Mouse (Mus musculus) WW6 (cell line): ENCODE measurements around the gene Nfkb1.
A peak's percentile ranks its signal among the peaks of the same experiment; 100 is the strongest.

Experiments used
- DNase-seq: peaks from one replicate; pipeline ENCODE4 v3.0.0-alpha.2; 2013; ENCODE audit warnings: low read depth, low spot score

Gene Nfkb1

DNA sequence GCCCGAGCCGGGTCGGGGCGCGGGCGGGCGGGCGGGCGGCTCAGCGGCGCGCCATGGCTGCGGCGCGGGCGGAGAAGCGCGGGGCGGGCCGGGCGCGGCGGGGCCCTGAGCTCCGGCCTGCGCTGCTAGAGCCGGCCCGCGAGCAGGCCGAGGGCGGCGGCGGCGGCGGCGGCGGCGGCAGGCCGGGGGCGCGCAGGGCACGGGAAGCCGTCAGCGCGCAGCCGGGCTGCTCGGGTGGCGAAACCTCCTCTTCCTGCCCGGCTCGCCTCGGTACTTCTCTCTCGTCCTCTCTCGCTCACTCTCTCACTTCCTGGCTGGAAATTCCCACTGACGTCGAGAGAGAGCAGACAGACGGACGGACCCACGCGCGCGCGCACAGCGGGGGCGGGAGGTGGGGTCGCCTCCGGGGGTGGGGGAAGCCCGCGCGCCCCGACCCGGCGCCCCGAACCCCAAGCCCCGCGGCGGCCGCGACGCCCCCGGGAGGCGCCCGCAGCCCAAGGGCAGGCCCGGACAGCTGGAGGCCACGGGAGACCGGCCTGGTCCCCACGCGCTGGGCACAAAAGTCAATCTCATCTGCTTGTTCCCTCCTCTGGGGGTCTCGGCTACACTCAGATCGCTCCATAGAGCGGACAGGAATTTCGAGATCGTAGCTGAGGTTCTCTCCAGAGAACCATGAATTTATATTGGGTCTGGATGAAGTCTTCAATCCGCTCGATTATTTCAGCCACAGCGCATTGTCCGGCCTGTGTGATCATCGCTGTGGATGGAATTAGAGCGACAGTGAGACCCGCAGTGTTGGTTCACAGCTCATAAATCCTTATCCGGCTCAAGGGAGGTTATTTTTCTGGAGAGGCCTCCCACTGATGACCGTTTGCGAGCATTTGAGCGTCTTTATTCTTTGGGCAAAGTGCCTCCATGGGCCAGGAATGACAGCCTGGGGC, at the start of gene Nfkb1:
Gene Nfkb1 (minus strand): TSS at position 357 of the 941 bp plus-strand sequence.
- no peak for DNase-seq

GRCm38 (mm10) chr3:135740711-135741110, 49.4 kb upstream of the Nfkb1 start:
- DNase-seq, result no peak

DNA sequence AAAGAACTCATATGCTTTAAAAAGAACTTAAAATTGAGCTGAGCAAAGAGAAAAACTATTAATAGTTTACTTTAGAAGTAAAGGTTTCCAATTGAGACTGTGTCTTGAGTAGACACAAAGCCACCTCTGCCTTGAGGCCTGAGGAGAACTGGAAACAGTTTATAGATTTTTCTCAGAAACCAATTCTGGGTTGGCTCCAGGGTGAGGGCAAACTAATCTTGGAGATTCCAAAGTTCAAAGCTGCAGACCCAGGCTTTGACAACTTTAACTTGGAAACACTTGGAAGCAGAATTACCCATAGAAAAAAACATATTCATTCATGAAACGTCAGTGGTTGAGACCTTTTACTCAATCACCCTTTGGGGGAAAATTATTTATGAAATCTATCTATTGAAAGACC, 43.4 kb upstream of the Nfkb1 start:
- DNase-seq, result no peak

- no peak for DNase-seq
Measured at GRCm38 (mm10) chr3:135732747-135733445, 41.5 kb upstream of the Nfkb1 start.

DNA sequence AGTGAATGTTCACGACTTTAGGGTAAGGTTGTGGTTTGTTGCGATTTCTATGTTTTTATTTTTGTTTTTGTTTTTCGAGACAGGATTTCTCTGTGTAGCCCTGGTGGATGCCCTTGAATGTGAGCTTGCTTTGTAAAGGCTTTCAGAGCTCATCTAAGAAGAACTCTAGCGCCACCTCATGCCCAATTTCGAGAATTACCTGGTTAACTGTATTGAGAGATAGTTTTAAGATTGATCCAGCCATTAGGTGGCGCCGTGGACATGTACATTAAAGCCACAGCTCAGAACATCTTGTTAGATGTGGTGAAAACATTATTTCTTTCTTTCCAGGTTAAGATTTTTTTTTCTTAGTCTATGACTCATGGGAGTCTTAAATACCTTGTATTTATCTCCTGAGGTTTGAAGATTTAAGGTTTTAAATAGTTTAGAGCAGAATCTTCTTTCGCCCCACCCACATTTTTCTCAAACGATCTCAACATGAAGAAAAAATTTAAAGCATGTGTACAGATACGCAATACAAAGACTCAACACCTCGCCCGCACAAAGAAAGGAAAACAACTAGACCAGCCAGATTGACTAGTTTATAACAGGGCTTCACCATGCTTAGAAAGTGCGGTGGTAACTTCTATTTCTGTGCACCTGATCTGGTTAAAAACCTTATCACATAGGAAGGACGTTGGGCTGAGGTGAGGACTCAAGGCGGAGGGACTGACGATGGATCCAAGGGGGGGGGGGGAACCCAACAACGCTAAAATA, 40.1 kb upstream of the Nfkb1 start:
- peak; percentile 80 for DNase-seq

DNA sequence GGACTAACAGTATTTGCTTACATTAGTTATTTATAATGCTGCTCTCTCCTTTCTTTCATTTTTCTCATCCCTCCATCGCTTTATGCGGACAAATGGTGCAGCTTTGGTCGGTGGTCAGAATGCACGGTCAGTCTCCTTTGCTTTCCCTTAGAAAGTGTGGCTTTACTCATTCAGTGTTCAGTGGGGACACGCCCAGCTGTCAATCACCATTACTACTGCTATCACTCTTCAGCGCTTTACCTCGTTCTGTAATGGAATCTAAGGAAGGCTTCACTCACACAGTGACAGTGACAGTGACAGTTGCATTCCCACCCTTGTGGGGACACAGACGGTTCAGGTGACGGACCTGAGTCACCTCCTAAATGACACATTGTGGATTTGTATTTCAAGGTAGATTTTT, 39.4 kb upstream of the Nfkb1 start:
- DNase-seq, result no peak

GRCm38 (mm10) chr3:135729575-135729974, 38.2 kb upstream of the Nfkb1 start:
- no peak for DNase-seq

GRCm38 (mm10) chr3:135728900-135729299, 37.6 kb upstream of the Nfkb1 start:
- no peak for DNase-seq

DNA sequence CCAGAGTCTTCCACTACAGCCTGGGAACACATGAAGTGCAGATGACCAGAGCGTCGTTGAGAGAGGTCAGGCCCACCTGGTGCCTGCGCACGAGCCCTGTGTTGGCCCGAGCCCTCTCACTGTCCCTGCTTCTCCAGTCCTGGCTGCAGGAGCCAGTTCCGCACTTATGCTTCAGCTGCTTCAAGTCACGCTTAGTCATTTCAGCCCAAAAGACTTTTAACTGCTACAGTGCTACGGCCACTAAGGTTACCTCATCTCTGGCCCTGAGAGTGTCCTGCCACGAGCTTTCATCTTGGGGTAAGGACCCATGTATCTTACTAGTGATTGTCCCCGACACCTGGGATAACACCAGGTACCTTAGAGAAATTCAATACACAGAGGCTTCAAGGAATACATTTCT, 36.0 kb upstream of the Nfkb1 start:
- no peak for DNase-seq

DNA sequence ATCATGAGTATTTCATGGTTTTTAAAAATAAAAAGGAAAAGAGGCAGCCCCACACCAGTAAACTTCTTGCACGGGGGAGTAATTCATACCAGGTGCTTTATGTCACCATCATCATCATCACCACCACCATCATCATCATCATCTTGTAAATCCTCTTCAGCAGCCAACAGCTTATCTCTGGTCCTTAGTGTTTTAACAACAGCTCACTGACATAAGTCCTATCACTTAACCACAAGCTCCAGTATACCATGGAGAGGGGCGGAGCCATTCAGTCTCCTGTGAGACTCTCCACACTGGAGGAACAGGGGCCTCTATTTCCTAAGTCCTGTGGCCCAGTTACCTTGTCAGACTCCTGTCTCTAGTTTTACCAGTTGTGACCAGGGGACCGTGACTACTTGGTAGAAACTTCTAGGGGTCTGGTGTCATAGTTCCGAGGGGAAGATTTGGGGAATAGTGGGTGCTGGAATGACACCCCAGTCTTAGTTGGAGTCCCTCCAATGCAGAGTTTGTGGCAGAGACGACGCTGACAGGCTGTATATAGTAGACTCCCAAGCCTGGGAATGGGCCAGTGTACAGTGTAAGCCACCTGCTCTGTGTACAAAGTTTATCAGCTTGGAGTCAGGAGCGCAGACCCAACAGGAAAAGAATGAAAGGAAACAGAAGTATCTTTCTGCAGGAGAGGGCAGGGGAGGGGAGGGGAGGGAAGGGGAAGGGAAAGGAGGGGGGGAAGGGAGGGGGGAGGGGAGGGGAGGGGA, 35.4 kb upstream of the Nfkb1 start:
- DNase-seq, result no peak

DNA sequence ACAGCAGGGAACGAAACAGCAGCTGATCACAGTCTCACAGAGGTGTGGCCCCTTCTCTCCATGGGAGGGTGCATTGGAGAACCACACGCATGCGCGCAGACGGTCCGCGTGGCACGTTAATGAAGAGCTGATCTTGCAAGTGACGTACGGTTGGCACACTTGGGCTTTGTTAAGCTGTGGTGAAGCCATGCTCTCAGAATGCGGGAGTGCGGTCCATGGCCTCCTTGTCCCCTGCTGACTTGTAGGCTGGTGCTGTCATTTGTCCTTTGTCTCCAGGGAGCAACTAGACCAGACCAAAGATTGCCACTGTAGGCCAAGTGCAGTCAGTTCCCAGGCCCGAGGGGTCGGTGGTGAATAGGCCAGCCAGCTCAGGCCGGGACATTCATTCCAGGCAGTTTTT, 34.7 kb upstream of the Nfkb1 start:
- no peak for DNase-seq

DNA sequence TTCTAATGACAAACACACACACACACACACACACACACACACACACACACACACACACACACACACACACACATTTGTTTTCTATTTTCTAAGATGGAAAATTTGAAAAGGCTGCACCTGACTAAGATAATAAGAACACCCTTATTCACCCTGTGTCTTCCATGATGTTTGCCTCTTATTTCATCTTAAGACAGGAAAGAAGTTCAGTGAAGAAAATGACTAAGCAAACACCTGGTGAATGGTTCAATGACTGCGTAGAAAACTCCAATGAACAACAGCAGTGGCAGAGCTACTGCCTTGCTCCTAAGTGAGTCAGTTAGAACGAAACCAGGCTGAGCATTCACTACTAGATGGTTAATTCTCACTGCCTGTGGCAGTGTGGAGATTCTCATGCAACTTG, 30.8 kb upstream of the Nfkb1 start:
- DNase-seq, result no peak

- no peak for DNase-seq
Measured at GRCm38 (mm10) chr3:135719969-135720368, 28.6 kb upstream of the Nfkb1 start.

DNA sequence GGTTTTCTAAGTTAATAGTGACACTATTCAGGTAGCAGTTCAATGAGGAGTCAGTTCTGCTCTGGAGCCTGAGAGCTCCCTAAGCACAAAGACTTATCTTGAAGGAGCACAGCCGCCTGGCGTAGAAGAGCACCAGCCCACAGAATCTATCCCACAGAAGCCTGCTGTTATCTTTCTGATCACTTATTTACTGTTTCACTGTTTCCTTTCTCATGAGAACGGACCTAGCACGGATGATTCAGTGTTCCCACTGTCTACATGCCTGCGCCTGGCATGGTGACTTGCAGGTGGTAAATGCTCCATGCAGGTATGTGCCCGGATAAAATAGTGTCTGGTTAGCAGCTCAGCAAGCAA, 27.8 kb upstream of the Nfkb1 start:
- no peak for DNase-seq

GRCm38 (mm10) chr3:135718323-135719178, 27.2 kb upstream of the Nfkb1 start:
- DNase-seq, result no peak

DNA sequence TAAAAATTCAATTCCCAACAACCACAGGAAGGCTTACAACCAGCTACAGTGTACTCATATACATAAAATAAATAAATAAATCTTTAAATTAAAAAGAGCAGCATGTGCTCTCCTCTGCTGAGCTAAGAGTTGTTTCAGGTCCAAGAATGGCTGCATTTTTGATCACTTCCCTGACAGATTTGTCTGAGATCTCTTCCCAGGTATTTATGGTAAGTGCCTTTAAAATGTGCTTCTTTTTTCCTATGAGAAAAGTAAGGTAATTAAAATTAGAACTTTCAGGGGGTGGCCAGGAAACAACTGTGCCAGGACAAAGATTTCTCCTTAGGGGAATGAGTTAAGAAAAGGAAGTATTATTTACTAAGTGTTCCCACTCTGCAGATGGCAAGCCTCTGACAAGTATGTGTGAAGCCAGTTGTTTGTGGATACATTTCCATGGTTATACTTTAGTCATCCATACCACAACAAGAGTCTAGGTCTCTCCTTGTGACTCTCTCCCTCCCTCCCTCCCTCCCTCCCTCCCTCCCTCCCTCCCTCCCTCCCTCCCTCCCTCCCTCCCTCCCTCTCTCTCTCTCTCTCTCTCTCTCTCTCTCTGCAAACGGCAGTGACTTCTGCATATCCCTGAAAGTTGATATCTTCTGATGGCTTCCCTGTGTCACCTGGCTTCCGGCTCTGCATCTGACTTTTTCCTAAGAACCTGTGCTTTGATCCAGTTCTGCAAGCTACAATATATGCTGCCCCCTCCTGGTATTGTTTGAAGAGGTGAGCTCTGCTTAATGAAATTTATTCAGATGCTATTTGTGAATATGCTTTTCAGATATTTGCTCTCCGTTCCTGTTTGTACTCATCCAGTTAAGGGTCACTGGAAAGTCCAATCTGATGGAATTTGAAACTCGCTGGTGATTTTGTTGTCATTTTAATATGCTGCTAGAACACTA, 21.9 kb upstream of the Nfkb1 start:
- no peak for DNase-seq

DNA sequence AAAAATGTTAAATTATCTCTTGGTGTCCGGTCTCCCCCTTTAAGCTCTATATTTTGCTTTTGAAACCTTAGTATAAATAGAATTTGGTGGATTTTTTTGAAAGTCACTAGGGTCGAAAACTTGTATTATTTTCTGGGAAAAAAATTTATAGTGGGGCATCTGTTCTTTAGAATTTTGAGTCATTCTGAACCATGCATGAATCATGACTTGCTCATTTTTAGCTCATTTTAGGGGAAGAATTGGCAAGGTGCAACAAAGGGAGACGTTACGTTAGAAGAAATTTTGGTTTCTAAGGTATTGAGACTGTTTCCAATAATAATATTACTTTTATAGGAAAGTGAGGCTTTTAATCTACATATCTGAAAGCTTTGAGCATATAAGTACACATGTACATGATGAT, 20.3 kb upstream of the Nfkb1 start:
- no peak for DNase-seq

- DNase-seq, result no peak
Measured at GRCm38 (mm10) chr3:135711040-135711570, 19.8 kb upstream of the Nfkb1 start.

GRCm38 (mm10) chr3:135703307-135703706, 12.0 kb upstream of the Nfkb1 start:
- no peak for DNase-seq
